ENCODE assay signal across 8 mouse cellular contexts in the genomic region with DNA sequence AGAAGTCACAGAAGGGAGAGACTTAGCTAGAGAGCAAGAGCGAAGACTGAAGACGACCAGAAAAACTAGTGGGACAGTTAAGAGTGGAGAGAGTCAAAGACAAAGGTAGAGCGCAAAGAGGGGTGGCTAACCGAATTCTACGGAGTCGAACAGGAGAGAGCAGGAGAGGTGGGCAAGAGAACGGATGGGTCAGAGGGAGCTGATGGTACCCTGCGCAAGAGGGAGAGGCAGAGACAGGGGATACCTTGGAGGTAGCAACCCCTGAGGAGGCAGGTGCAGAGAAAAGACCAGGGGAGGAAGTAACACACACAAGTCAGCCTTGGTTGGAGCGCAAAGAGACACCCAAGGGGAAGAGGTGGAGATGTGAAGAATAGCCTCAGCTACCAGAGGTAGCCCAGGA. TPM values are rescaled to one million over a fixed set of nuclear protein-coding genes. Genes with fewer than 3 reads are reported as not detected.
A peak's percentile ranks its signal among the peaks of the same experiment; 100 is the strongest.
DNase-seq lines count a peak whose midpoint lies in the region; ATAC-seq and TF ChIP-seq lines count a peak whose summit lies in the region.

No protein-coding gene starts in this region.

- no peak for TF ChIP-seq CTCF in lung, embryonic 14.5 days (IDR thresholded peaks at IDR 0.05; ENCODE audit: low read depth)
- TF ChIP-seq CTCF in embryonic fibroblast, embryonic 13.5 days (IDR thresholded peaks at IDR 0.05; ENCODE audit: borderline replicate concordance, insufficient read depth, low read length): no peak
- TF ChIP-seq CTCF in small intestine, adult 2 months (IDR thresholded peaks at IDR 0.05; ENCODE audit: extremely low read depth, insufficient read length, insufficient replicate concordance, low read depth, low read length): no peak

- peak; percentile 6; the same call in 1 of the 2 replicates for ATAC-seq in lung, embryonic 14.5 days (ENCODE audit: insufficient read depth)
- no peak for ATAC-seq in limb, embryonic 11.5 days (ENCODE audit: insufficient number of reproducible peaks, low FRiP score, low TSS enrichment, low read depth)

- 0 out of 2 replicates have a peak, but pooled peaks cover 11% of the 10 kb centered on the region for H3K27me3 ChIP-seq in lung, embryonic 14.5 days (ENCODE audit: insufficient read depth, low read length)
- peaks cover 7% of the 10 kb centered on the region; the same call in 1 of the 2 replicates for H3K27me3 ChIP-seq in limb, embryonic 11.5 days (ENCODE audit: control insufficient read depth, insufficient read depth, low read length)
- H3K27me3 ChIP-seq in small intestine, adult 2 months (ENCODE audit: control insufficient read depth, insufficient read depth, low read length): peaks cover 15% of the 10 kb centered on the region

- TF ChIP-seq POLR2A in embryonic fibroblast, embryonic 13.5 days (IDR thresholded peaks at IDR 0.05; ENCODE audit: low read depth, low read length): no peak
- no peak for TF ChIP-seq POLR2A in small intestine, adult 2 months (IDR thresholded peaks at IDR 0.05; ENCODE audit: low read depth, low read length)

- 2% methylated on average over 9 of the region's 9 CpGs for WGBS in lung, embryonic 14.5 days
- under 1% methylated on average over 9 of the region's 9 CpGs for WGBS in limb, embryonic 11.5 days
- 17% methylated on average over 9 of the region's 9 CpGs for WGBS in small intestine, adult 2 months

- peaks cover 16% of the 10 kb centered on the region for H3K4me1 ChIP-seq in lung, embryonic 14.5 days (ENCODE audit: insufficient read depth)
- H3K4me1 ChIP-seq in embryonic fibroblast, embryonic 13.5 days (ENCODE audit: control insufficient read depth, insufficient read depth, low read length): peaks cover 4% of the 10 kb centered on the region
- peaks cover 15% of the 10 kb centered on the region for H3K4me1 ChIP-seq in limb, embryonic 11.5 days (ENCODE audit: control insufficient read depth, insufficient read depth, low read length)
- H3K4me1 ChIP-seq in small intestine, adult 2 months (ENCODE audit: control insufficient read depth, insufficient read depth, insufficient read length, low read length): peaks cover 3% of the 10 kb centered on the region

- H3K36me3 ChIP-seq in lung, embryonic 14.5 days (ENCODE audit: insufficient read depth): 0 out of 2 replicates have a peak, but pooled peaks cover 7% of the 10 kb centered on the region
- H3K36me3 ChIP-seq in limb, embryonic 11.5 days (ENCODE audit: control insufficient read depth, insufficient read depth, low read length): no peaks in the 10 kb centered on the region; the same call in 1 of the 2 replicates
- H3K36me3 ChIP-seq in small intestine, adult 2 months (ENCODE audit: control insufficient read depth, insufficient read depth, low read length): no peaks in the 10 kb centered on the region

- H3K4me2 ChIP-seq in lung, embryonic 14.5 days: peak overlapping the region; percentile 93
- peak overlapping the region; percentile 80 for H3K4me2 ChIP-seq in limb, embryonic 11.5 days (ENCODE audit: low read depth, severe bottlenecking)

- H3K27ac ChIP-seq in lung, embryonic 14.5 days (ENCODE audit: low read depth): peak overlapping the region; percentile 90
- H3K27ac ChIP-seq in embryonic fibroblast, embryonic 13.5 days (ENCODE audit: insufficient read depth, low read length): no peak overlapping the region
- peak overlapping the region; percentile 96 for H3K27ac ChIP-seq in limb, embryonic 11.5 days (replicated peaks; ENCODE audit: low read depth, low read length)
- no peak overlapping the region for H3K27ac ChIP-seq in small intestine, adult 2 months (ENCODE audit: insufficient read depth, low read depth, low read length)

- peak; percentile 32 for DNase-seq in lung, embryonic 14.5 days
- DNase-seq in lung, postnatal 4 days: no peak
- DNase-seq in limb, embryonic 11.5 days (ENCODE audit: low spot score): peak; percentile 62
- DNase-seq in layer of hippocampus, adult 18-20 months (ENCODE audit: low spot score in 2 of 2): no peak
- DNase-seq in urinary bladder, adult 18-20 months (ENCODE audit: low spot score in 2 of 2): no peak
- DNase-seq in kidney, adult 9 months: no peak

- no peaks in the 10 kb centered on the region for H3K9me3 ChIP-seq in lung, embryonic 14.5 days (ENCODE audit: low read depth, low read length)
- H3K9me3 ChIP-seq in limb, embryonic 11.5 days (ENCODE audit: control insufficient read depth, low read length): no peaks in the 10 kb centered on the region

- peak overlapping the region; percentile 60 for H3K4me3 ChIP-seq in lung, embryonic 14.5 days (ENCODE audit: low read depth, low read length)
- H3K4me3 ChIP-seq in embryonic fibroblast, embryonic 13.5 days (ENCODE audit: insufficient read depth, low read length): peak overlapping the region; percentile 55
- peak overlapping the region; percentile 89 for H3K4me3 ChIP-seq in limb, embryonic 11.5 days (ENCODE audit: low read depth, low read length)
- H3K4me3 ChIP-seq in small intestine, adult 2 months (ENCODE audit: low read depth, low read length): peak overlapping the region; percentile 34

- peak overlapping the region; percentile 83 for H3K9ac ChIP-seq in lung, embryonic 14.5 days
- peak overlapping the region; percentile 89 for H3K9ac ChIP-seq in limb, embryonic 11.5 days (ENCODE audit: low read length)

RNA-seq across cellular contexts. Expression of a gene that starts 0.7 kb away (rescaled TPM):
- 3.5 and 4.5 TPM in 2 replicates for polyA plus RNA-seq in lung, embryonic 14.5 days (2014; fragmentation: Nextera tagmentation; extraction: Ambion mirVana)
- 16.3 and 19.4 TPM in 2 replicates for polyA plus RNA-seq in embryonic fibroblast, embryonic 13.5 days (2011; ENCODE audit: insufficient read length, low read depth, missing spikeins)
- 17.5 and 18.1 TPM in 2 replicates for polyA plus RNA-seq in limb, embryonic 11.5 days (2014; fragmentation: Nextera tagmentation; extraction: Ambion mirVana)
- 0.53 and 0.82 TPM in 2 replicates for polyA plus RNA-seq in small intestine, adult 2 months (2012; rRNA removed)
- 10 to 100 TPM; 18.2 to 18.9 TPM for total RNA-seq in layer of hippocampus, adult 18-20 months (2021)

RNA-seq across cellular contexts. Expression of a gene that starts 8.5 kb away (rescaled TPM):
- 458 and 459 TPM in 2 replicates for polyA plus RNA-seq in lung, embryonic 14.5 days (2014; fragmentation: Nextera tagmentation; extraction: Ambion mirVana)
- 686 and 779 TPM in 2 replicates for polyA plus RNA-seq in embryonic fibroblast, embryonic 13.5 days (2011; ENCODE audit: insufficient read length, low read depth, missing spikeins)
- 425 and 427 TPM in 2 replicates for polyA plus RNA-seq in limb, embryonic 11.5 days (2014; fragmentation: Nextera tagmentation; extraction: Ambion mirVana)
- polyA plus RNA-seq in small intestine, adult 2 months (2012; rRNA removed): 62.0 and 91.5 TPM in 2 replicates
- 10 to 100 TPM; 74.2 to 79.4 TPM for total RNA-seq in layer of hippocampus, adult 18-20 months (2021)

RNA-seq across cellular contexts. Expression of a gene that starts 30.4 kb away (rescaled TPM):
- polyA plus RNA-seq in lung, embryonic 14.5 days (2014; fragmentation: Nextera tagmentation; extraction: Ambion mirVana): 10.5 and 12.5 TPM in 2 replicates
- 5.5 and 7.7 TPM in 2 replicates for polyA plus RNA-seq in embryonic fibroblast, embryonic 13.5 days (2011; ENCODE audit: insufficient read length, low read depth, missing spikeins)
- polyA plus RNA-seq in limb, embryonic 11.5 days (2014; fragmentation: Nextera tagmentation; extraction: Ambion mirVana): 7.7 and 7.8 TPM in 2 replicates
- polyA plus RNA-seq in small intestine, adult 2 months (2012; rRNA removed): 20.2 and 30.3 TPM in 2 replicates
- 1 to 10 TPM; 7.1 to 8.1 TPM for total RNA-seq in layer of hippocampus, adult 18-20 months (2021)

RNA-seq across cellular contexts. Expression of a gene that starts 31.6 kb away (rescaled TPM):
- 175 and 180 TPM in 2 replicates for polyA plus RNA-seq in lung, embryonic 14.5 days (2014; fragmentation: Nextera tagmentation; extraction: Ambion mirVana)
- polyA plus RNA-seq in embryonic fibroblast, embryonic 13.5 days (2011; ENCODE audit: insufficient read length, low read depth, missing spikeins): 80.5 and 91.4 TPM in 2 replicates
- 203 and 211 TPM in 2 replicates for polyA plus RNA-seq in limb, embryonic 11.5 days (2014; fragmentation: Nextera tagmentation; extraction: Ambion mirVana)
- polyA plus RNA-seq in small intestine, adult 2 months (2012; rRNA removed): 88.8 and 147 TPM in 2 replicates
- total RNA-seq in layer of hippocampus, adult 18-20 months (2021): 10 to 100 TPM; 94.9 to 98.7 TPM

RNA-seq across cellular contexts. Expression of a gene that starts 41.4 kb away (rescaled TPM):
- polyA plus RNA-seq in lung, embryonic 14.5 days (2014; fragmentation: Nextera tagmentation; extraction: Ambion mirVana): 1.5 and 2.1 TPM in 2 replicates
- polyA plus RNA-seq in embryonic fibroblast, embryonic 13.5 days (2011; ENCODE audit: insufficient read length, low read depth, missing spikeins): 16.9 and 22.1 TPM in 2 replicates
- 0.10 and 0.12 TPM in 2 replicates for polyA plus RNA-seq in limb, embryonic 11.5 days (2014; fragmentation: Nextera tagmentation; extraction: Ambion mirVana)
- 8.4 and 14.6 TPM in 2 replicates for polyA plus RNA-seq in small intestine, adult 2 months (2012; rRNA removed)
- total RNA-seq in layer of hippocampus, adult 18-20 months (2021): 10 to 100 TPM; 29.7 to 30.0 TPM

Comparison
In these comparisons a context has a peak if more than half of its experiments do, and no peak if none do; other contexts are left out.
1. DNase-seq: peak in lung, embryonic 14.5 days (single experiment) and limb, embryonic 11.5 days (single experiment); none in lung, postnatal 4 days (0 of 2), layer of hippocampus, adult 18-20 months (0 of 2), urinary bladder, adult 18-20 months (0 of 2) and kidney, adult 9 months (single experiment).
2. H3K27ac ChIP-seq: peak in lung, embryonic 14.5 days (single experiment) and limb, embryonic 11.5 days (single experiment); none in embryonic fibroblast, embryonic 13.5 days (single experiment) and small intestine, adult 2 months (single experiment).
3. H3K4me3 ChIP-seq: peak in every context shown above with its lines; median percentile 89 in limb, embryonic 11.5 days; 60 in lung, embryonic 14.5 days; 55 in embryonic fibroblast, embryonic 13.5 days; 34 in small intestine, adult 2 months.